Mouse (Mus musculus) ES-E14 (cell line): ENCODE data around the gene Wdfy2. TPM values are rescaled to one million over a fixed set of nuclear protein-coding genes. Genes with fewer than 3 reads are reported as not detected.

Experiments
- DNase-seq: peaks from one replicate; pipeline ENCODE4 v3.0.0-alpha.2; 2013; ENCODE audit warnings: low read depth, low spot score
- H3K27ac ChIP-seq: 2 replicates; pipeline ENCODE4 v1.5.1; 2012; ENCODE audit warnings: low read depth, mild to moderate bottlenecking, low read length, moderate library complexity, mixed read lengths; ENCODE audit not compliant: poor library complexity, insufficient read depth, severe bottlenecking
- H3K36me3 ChIP-seq: 2 replicates; pipeline ENCODE4 v1.6.1; 2012; ENCODE audit warnings: mild to moderate bottlenecking, low read length, moderate library complexity, mixed read lengths; ENCODE audit not compliant: control insufficient read depth, poor library complexity, insufficient read depth, severe bottlenecking
- H3K4me1 ChIP-seq, 2 experiments: fragments of 150-350 bp in 1 of 2; sonication (generic) in 1 of 2; 2 replicates each; pipeline ENCODE4 v1.6.1; 2012; ENCODE audit warnings: low read length in 2 of 2, mild to moderate bottlenecking in 1 of 2, mixed read lengths in 1 of 2; ENCODE audit not compliant: control insufficient read depth in 2 of 2, insufficient read depth in 2 of 2, poor library complexity in 1 of 2
- H3K4me3 ChIP-seq, 2 experiments: fragments of 150-350 bp in 1 of 2; sonication (generic) in 1 of 2; 2 replicates each; pipeline ENCODE4 v1.5.1; 2012; ENCODE audit warnings: low read length in 2 of 2, low read depth in 1 of 2, mild to moderate bottlenecking in 1 of 2, mixed read lengths in 1 of 2; ENCODE audit not compliant: insufficient read depth in 1 of 2, poor library complexity in 1 of 2, severe bottlenecking in 1 of 2
- H3K9ac ChIP-seq: 2 replicates; pipeline ENCODE4 v1.6.1; 2012; ENCODE audit warnings: low read depth, mild to moderate bottlenecking, low read length, mixed read lengths; ENCODE audit not compliant: poor library complexity, insufficient read depth, severe bottlenecking
- H3K9me3 ChIP-seq: fragments of 150-350 bp; sonication (generic); 2 replicates; pipeline ENCODE4 v1.6.1; 2012; ENCODE audit warnings: low read depth, mild to moderate bottlenecking, low read length; ENCODE audit not compliant: control insufficient read depth, insufficient read depth
- CHD2 ChIP-seq: IDR thresholded peaks from 2 replicates; pipeline ENCODE4 v1.6.1; 2014; ENCODE audit warnings: mild to moderate bottlenecking, low read depth, low read length, inconsistent platforms
- HCFC1 ChIP-seq: IDR thresholded peaks from 2 replicates; pipeline ENCODE4 v1.6.1; 2012; ENCODE audit warnings: low read length, inconsistent platforms, borderline replicate concordance; ENCODE audit not compliant: insufficient read depth
- MAFK ChIP-seq: IDR thresholded peaks from 2 replicates; pipeline ENCODE4 v1.6.1; 2014; ENCODE audit warnings: mild to moderate bottlenecking, low read depth, low read length, inconsistent platforms; ENCODE audit not compliant: insufficient read depth
- ZC3H11A ChIP-seq: IDR thresholded peaks from 2 replicates; pipeline ENCODE4 v1.6.1; 2012; ENCODE audit warnings: low read depth, mild to moderate bottlenecking, inconsistent platforms, low read length, borderline replicate concordance
- ZNF384 ChIP-seq: IDR thresholded peaks from 2 replicates; pipeline ENCODE4 v1.6.1; 2012; ENCODE audit warnings: low read depth, low read length, inconsistent platforms
- in situ Hi-C, 2 experiments: fragments of 600-800 bp; cut with MboI; formaldehyde crosslinking; loops; one replicate each; pipeline ENCODE4 v1.15.1; 2025; ENCODE audit warnings: low sequenced_read_pairs in 2 of 2, inconsistent platforms in 1 of 2; ENCODE audit not compliant: unreplicated experiment in 2 of 2
- total RNA-seq: library from RNA; depleted of rRNA; stranded (reverse); fragments of 300-350 nt; gene quantifications from 2 replicates; pipeline ENCODE4 v1.2.3, GENCODE M21; 2012

Gene Wdfy2
- total RNA-seq, 1 experiment = 7.0 TPM

DNA sequence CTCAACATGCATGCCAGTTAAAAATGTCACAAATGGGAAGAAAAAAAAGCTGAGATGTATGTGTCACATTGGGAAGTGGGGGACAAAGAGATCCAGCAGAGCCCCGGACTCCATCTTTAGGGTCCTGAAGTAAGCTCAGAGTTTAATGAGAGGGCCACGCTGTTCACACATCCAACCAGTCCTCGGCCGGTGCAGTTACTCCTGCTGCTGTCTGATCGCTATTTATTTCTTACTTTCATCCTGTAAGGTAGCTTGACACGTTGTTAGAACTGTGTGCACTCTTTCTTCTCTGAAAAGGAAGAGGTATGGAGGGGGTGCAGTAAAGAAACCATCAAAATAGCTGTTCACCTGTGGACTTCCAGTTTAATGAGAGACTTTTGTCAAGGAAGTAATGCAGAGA lies 60.6 kb downstream of the Wdfy2 start:
- H3K4me3 ChIP-seq = no peak overlapping the region
- H3K36me3 ChIP-seq = no peaks in the 10 kb centered on the region
- H3K27ac ChIP-seq = no peak overlapping the region
- H3K4me1 ChIP-seq = no peaks in the 10 kb centered on the region
- H3K9me3 ChIP-seq = no peaks in the 10 kb centered on the region
- no peak overlapping the region for H3K9ac ChIP-seq
- DNase-seq = no peak
- TF ChIP-seq CHD2 (no peak), HCFC1 (no peak), ZC3H11A (no peak), ZNF384 (no peak), MAFK (no peak)
- in situ Hi-C loops = no loop called here

DNA sequence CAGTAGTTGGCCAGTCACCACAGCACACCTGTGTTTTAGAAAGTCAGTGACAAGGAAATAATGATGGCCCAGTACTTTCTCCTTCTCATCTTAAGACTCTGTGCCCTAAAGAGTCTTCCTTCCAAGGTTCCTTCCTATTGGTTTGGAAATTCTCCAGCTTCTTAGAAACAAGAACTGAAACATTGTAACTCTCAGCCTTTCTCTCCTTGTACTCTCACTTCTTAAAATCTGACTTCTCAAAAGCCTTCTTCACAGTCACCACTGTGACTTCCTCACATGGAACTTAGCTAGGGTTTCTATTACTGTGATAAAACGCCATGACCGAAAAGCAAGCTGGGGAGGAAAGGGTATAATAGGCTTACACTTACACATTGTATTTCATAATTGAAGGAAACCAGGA lies 70.4 kb downstream of the Wdfy2 start:
- Histone ChIP-seq H3K36me3 (no peaks in the 10 kb centered on the region), H3K27ac (no peak overlapping the region), H3K9me3 (no peaks in the 10 kb centered on the region), H3K9ac (no peak overlapping the region), H3K4me3 (no peak overlapping the region), H3K4me1 (no peaks in the 10 kb centered on the region)
- in situ Hi-C loops = no loop called here
- DNase-seq = no peak
- TF ChIP-seq MAFK (no peak), HCFC1 (no peak), ZC3H11A (no peak), ZNF384 (no peak), CHD2 (no peak)

DNA sequence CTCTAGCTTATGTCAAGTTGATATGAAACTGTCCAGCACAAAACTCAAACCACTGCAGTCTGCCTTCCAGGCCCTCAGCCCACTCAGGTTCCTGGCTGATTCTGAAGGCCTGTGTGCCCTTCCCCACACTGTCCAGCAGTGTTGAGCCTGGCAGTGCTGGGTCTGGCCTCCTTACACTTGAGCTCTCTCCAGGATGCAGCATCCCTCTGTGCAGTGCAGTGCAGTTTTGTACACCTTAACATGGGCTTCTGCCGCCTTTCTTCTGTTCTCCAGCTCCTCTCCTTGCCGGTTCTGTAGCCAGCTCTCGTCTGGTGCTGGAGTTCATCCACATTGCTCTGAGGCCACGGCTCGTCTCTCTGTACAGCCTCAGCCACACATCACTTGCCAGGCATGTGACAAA lies 71.1 kb downstream of the Wdfy2 start:
- Histone ChIP-seq H3K9ac (no peak overlapping the region), H3K4me3 (no peak overlapping the region), H3K36me3 (no peaks in the 10 kb centered on the region), H3K9me3 (no peaks in the 10 kb centered on the region), H3K4me1 (no peaks in the 10 kb centered on the region), H3K27ac (no peak overlapping the region)
- in situ Hi-C loops = no loop called here
- DNase-seq = no peak
- TF ChIP-seq ZC3H11A (no peak), HCFC1 (no peak), ZNF384 (no peak), CHD2 (no peak), MAFK (no peak)

DNA sequence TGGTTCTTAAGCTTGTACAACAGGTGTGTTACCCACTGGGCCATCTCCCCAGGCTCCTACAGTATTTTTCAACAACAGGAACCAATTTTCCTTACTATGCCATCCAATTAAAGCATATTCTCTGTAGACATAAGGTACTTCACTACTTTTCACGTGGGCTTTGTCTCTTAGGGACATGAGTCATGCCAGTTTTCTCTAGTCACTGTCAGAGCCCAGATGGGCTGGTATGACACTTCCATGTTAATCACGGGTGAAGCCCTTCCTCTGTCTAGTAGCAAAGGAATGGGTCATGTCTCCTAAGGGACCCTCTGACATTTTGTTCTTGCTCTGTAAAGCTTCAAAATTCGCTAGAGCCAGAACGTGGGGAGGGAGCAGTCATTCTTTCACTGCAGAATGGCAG lies 73.4 kb downstream of the Wdfy2 start:
- no peak overlapping the region for H3K9ac ChIP-seq
- no peak overlapping the region for H3K27ac ChIP-seq
- no peak for DNase-seq
- no peaks in the 10 kb centered on the region for H3K36me3 ChIP-seq
- no peak overlapping the region for H3K4me3 ChIP-seq
- in situ Hi-C loops = no loop called here
- H3K4me1 ChIP-seq = no peaks in the 10 kb centered on the region
- TF ChIP-seq CHD2 (no peak), HCFC1 (no peak), MAFK (no peak), ZNF384 (no peak), ZC3H11A (no peak)
- H3K9me3 ChIP-seq = no peaks in the 10 kb centered on the region

DNA sequence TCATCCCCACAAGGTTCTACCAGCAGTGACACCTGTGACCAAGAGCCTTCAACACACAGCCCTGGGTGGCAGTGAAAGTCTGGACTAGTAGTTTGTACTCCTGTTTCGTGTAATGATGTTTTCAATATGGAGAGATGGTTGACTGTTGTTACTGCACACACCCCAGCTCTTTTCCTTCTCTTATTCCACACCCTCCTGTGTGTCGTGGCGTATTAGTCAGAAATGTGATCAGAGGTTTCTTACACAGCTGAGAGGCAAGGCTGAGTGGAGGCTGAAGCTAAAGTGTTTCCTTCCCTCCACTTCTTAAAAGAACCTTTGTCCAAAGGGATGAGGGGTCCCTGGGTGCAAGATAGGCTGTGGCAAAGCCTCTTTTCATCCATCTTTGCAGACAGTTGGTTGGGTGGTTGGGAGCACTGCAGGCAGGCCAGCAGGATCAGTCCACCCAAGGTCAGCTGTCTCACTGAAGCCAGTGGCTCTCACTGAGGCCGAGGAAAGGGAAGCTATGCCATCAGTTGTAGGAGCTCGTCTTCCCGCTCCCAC lies 77.7 kb downstream of the Wdfy2 start:
- in situ Hi-C loops = no loop called here
- Histone ChIP-seq H3K27ac (no peak overlapping the region), H3K4me1 (no peaks in the 10 kb centered on the region), H3K9ac (no peak overlapping the region), H3K36me3 (no peaks in the 10 kb centered on the region), H3K4me3 (no peak overlapping the region), H3K9me3 (no peaks in the 10 kb centered on the region)
- DNase-seq = no peak
- TF ChIP-seq MAFK = no peak
- no peak for TF ChIP-seq ZC3H11A
- no peak for TF ChIP-seq HCFC1
- no peak for TF ChIP-seq CHD2
- TF ChIP-seq ZNF384 = no peak
